Mouse (Mus musculus) cerebellum, adult 2 months (tissue): ENCODE measurements around the gene Mrpl19.

Experiments
- CTCF ChIP-seq: fragments of 200-500 bp; IDR thresholded peaks from 2 replicates; pipeline ENCODE4 v1.5.1; 2011; ENCODE audit warnings: low read depth, mild to moderate bottlenecking, control low read depth, low read length, moderate library complexity, borderline replicate concordance; ENCODE audit not compliant: insufficient read depth
- POLR2A ChIP-seq: fragments of 200-500 bp; IDR thresholded peaks from 2 replicates; pipeline ENCODE4 v1.6.1; 2011; ENCODE audit warnings: low read length, control low read depth, borderline replicate concordance; ENCODE audit not compliant: insufficient read depth

- no peak for TF ChIP-seq POLR2A
- no peak for TF ChIP-seq CTCF
Measured at GRCm38 (mm10) chr6:81933281-81933680, 32.5 kb downstream of the Mrpl19 start.
